Comparison of ENCODE assay signal across 8 mouse cellular contexts in genomic region chr2:127070879-127071278, GRCm38 (mm10). TPM values are rescaled to one million over a fixed set of nuclear protein-coding genes. Genes with fewer than 3 reads are reported as not detected.
DNase-seq lines count a peak whose midpoint lies in the region; ATAC-seq and TF ChIP-seq lines count a peak whose summit lies in the region.

No protein-coding gene starts in this region.

- peaks cover 8% of the 10 kb centered on the region for H3K36me3 ChIP-seq in spleen, adult 2 months (ENCODE audit: control insufficient read depth, insufficient read depth, low read length)
- peaks cover 9% of the 10 kb centered on the region; the same call in 1 of the 2 replicates for H3K36me3 ChIP-seq in limb, embryonic 14.5 days (ENCODE audit: control insufficient read depth, insufficient read depth, low read length)
- 0 out of 2 replicates have a peak, but pooled peaks cover 3% of the 10 kb centered on the region for H3K36me3 ChIP-seq in stomach, embryonic 16.5 days (ENCODE audit: control insufficient read depth, insufficient read depth, low read length)

- H3K9ac ChIP-seq in limb, embryonic 14.5 days (ENCODE audit: low read depth, low read length, severe bottlenecking): peak overlapping the region; percentile 78
- peak overlapping the region; percentile 88 for H3K9ac ChIP-seq in stomach, embryonic 16.5 days (ENCODE audit: low read length)

- no peaks in the 10 kb centered on the region for H3K27me3 ChIP-seq in spleen, adult 2 months (ENCODE audit: control insufficient read depth, insufficient read depth, low read length)
- H3K27me3 ChIP-seq in limb, embryonic 14.5 days (ENCODE audit: control insufficient read depth, insufficient read depth, low read length): no peaks in the 10 kb centered on the region
- no peaks in the 10 kb centered on the region for H3K27me3 ChIP-seq in stomach, embryonic 16.5 days (ENCODE audit: control insufficient read depth, insufficient read depth, low read length)

- peak overlapping the region; percentile 69 for H3K4me3 ChIP-seq in spleen, adult 2 months (ENCODE audit: extremely low read depth, insufficient read depth, insufficient read length)
- H3K4me3 ChIP-seq in limb, embryonic 14.5 days (replicated peaks; ENCODE audit: low read length): peak overlapping the region; percentile 68
- H3K4me3 ChIP-seq in stomach, embryonic 16.5 days (replicated peaks; ENCODE audit: low read length): peak overlapping the region; percentile 84

- no peak for ATAC-seq in limb, embryonic 14.5 days (ENCODE audit: low FRiP score, low read depth)
- ATAC-seq in stomach, embryonic 16.5 days (ENCODE audit: insufficient read depth, low FRiP score): no peak

- peak; percentile 8 for DNase-seq in embryo, embryonic 10.5 days (ENCODE audit: low spot score)
- DNase-seq in embryo, embryonic 9.5 days (ENCODE audit: extremely low spot score): no peak
- no peak for DNase-seq in spleen, adult 2 months (ENCODE audit: low read depth in 1 of 2, low spot score in 2 of 2)
- DNase-seq in spleen, postnatal 14 days (ENCODE audit: low spot score in 2 of 2): no peak
- DNase-seq in limb, embryonic 14.5 days (ENCODE audit: low spot score): no peak
- no peak for DNase-seq in cerebellum, postnatal 10 days
- no peak for DNase-seq in cerebellum, adult 9-10 months

- 5% methylated on average over 9 of the region's 9 CpGs for WGBS in spleen, adult 2 months
- 11% methylated on average over 9 of the region's 9 CpGs for WGBS in limb, embryonic 14.5 days
- WGBS in stomach, embryonic 16.5 days: 8% methylated on average over 8 of the region's 9 CpGs

- TF ChIP-seq POLR2A in spleen, adult 2 months (IDR thresholded peaks at IDR 0.05; ENCODE audit: low read depth, low read length): no peak
- TF ChIP-seq POLR2A in limb, embryonic 14.5 days (IDR thresholded peaks at IDR 0.05; ENCODE audit: borderline replicate concordance, extremely low read depth, insufficient read depth, insufficient read length): no peak

- no peak for TF ChIP-seq CTCF in spleen, adult 2 months (IDR thresholded peaks at IDR 0.05; ENCODE audit: extremely low read depth, insufficient read depth, insufficient read length, insufficient replicate concordance)

- H3K9me3 ChIP-seq in limb, embryonic 14.5 days (ENCODE audit: control insufficient read depth, low read length): no peaks in the 10 kb centered on the region
- no peaks in the 10 kb centered on the region for H3K9me3 ChIP-seq in stomach, embryonic 16.5 days (replicated peaks; ENCODE audit: control insufficient read depth, low read length)

- H3K4me1 ChIP-seq in spleen, adult 2 months (ENCODE audit: control insufficient read depth, insufficient read depth, insufficient read length): no peaks in the 10 kb centered on the region; the same call in none of the 2 replicates
- H3K4me1 ChIP-seq in limb, embryonic 14.5 days (ENCODE audit: control insufficient read depth, insufficient read depth, low read length): peaks cover 9% of the 10 kb centered on the region
- peaks cover 7% of the 10 kb centered on the region; the same call in 1 of the 2 replicates for H3K4me1 ChIP-seq in stomach, embryonic 16.5 days (ENCODE audit: control insufficient read depth, insufficient read depth, low read length)

- peak overlapping the region; percentile 54 for H3K4me2 ChIP-seq in limb, embryonic 14.5 days (replicated peaks; ENCODE audit: low read depth, low read length, severe bottlenecking)
- H3K4me2 ChIP-seq in stomach, embryonic 16.5 days (ENCODE audit: low read depth, low read length): peak overlapping the region; percentile 86

- peak overlapping the region; percentile 51 for H3K27ac ChIP-seq in spleen, adult 2 months (ENCODE audit: insufficient read depth, low read length)
- H3K27ac ChIP-seq in limb, embryonic 14.5 days (replicated peaks; ENCODE audit: low read depth, low read length): peak overlapping the region; percentile 61
- peak overlapping the region; percentile 67; the same call in 1 of the 2 replicates for H3K27ac ChIP-seq in stomach, embryonic 16.5 days (ENCODE audit: low read length)

RNA-seq across cellular contexts. Expression of gene Blvra, which starts 0.4 kb away (rescaled TPM):
- 7.3 and 11.3 TPM in 2 replicates for polyA plus RNA-seq in spleen, adult 2 months (2012; rRNA removed)
- polyA plus RNA-seq in limb, embryonic 14.5 days (2012; rRNA removed): 19.2 and 24.6 TPM in 2 replicates
- polyA plus RNA-seq in limb, embryonic 14.5 days (2014; fragmentation: Nextera tagmentation; extraction: Ambion mirVana): 51.4 and 51.6 TPM in 2 replicates
- 52.3 and 52.4 TPM in 2 replicates for polyA plus RNA-seq in stomach, embryonic 16.5 days (2015; fragmentation: Nextera tagmentation; extraction: Ambion mirVana)
